Mouse (Mus musculus) Muller cell, postnatal 12 days (primary cell): ENCODE measurements around the gene Il1f5.
A peak's percentile ranks its signal among the peaks of the same experiment; 100 is the strongest.

Source experiments
- DNase-seq: peaks from one replicate; pipeline ENCODE4 v3.0.0-alpha.2; 2015; ENCODE audit errors: inconsistent ontology term

Il1f5 gene

GRCm38 (mm10) chr2:24276654-24277053, at the start of gene Il1f5:
Il1f5 (plus strand) TSS chr2:24276954.
- no peak for DNase-seq

- no peak for DNase-seq
Measured at GRCm38 (mm10) chr2:24227191-24227590, 49.6 kb upstream of the Il1f5 start.

GRCm38 (mm10) chr2:24267503-24267902, 9.3 kb upstream of the Il1f5 start:
- no peak for DNase-seq

DNA sequence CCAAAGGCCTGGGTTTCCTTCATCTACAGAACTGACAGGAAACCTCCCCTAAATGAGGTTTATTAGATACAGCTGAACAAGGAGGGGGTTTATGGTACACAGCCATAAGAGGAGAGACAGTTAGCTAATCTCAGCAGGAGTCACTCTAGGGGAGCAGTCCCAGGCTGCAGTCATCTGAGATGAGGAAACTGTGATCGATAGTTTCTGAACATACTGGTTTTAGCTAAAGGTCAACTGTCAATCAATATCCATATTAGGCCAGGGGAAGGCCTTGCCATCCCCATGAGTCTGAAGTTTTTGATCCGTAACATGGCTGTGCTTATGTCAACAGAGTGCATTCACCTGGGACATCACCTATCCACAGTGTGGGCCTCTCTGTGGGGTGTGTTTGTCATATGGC, 3.1 kb upstream of the Il1f5 start:
- no peak for DNase-seq

DNA sequence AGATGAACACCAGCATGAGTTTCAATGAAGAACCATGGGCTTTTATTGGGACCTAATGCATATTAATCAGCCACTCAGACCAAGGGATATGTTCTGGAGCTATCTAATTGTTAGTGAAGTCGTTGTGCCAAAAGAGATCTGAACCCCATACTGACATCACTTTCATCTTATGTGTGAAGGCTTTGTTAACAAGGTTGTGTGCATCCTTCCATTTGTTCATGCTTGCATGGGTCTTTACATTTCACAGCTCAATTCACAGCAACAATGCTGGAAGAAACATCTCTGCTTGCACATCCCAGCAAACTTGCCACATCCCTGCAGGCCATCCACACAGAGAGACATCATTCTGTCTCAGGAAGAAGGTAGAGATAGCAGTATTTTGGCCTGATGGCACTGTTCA, 1.6 kb upstream of the Il1f5 start:
- DNase-seq: no peak

DNA sequence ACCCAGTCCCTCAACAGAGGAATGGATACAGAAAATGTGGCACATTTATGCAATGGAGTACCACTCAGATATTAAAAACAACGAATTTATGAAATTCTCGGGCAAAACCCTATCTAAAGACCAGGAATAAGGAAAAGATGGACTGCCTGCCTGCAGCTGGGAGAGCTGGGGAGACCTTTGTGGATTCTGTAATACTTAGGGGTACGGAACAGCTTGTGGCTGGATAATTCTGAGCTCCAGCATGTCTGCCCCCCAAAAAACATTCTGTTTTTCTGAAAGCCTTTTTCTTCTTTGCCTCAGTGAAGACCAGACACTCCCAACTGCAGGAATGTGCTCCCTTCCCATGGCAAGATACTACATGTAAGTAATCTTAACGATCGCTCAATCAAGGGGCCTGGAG, 14.1 kb downstream of the Il1f5 start, which contains the start of gene Il1f10:
Il1f10 (plus strand) TSS at position 301 of the 400 bp plus-strand sequence.
- DNase-seq: no peak

- peak; percentile 62 for DNase-seq
Measured at GRCm38 (mm10) chr2:24294616-24295015, 17.9 kb downstream of the Il1f5 start.

GRCm38 (mm10) chr2:24296837-24297236, 20.1 kb downstream of the Il1f5 start:
- DNase-seq: peak; percentile 46

GRCm38 (mm10) chr2:24311302-24312001, 34.7 kb downstream of the Il1f5 start:
- DNase-seq: no peak

DNA sequence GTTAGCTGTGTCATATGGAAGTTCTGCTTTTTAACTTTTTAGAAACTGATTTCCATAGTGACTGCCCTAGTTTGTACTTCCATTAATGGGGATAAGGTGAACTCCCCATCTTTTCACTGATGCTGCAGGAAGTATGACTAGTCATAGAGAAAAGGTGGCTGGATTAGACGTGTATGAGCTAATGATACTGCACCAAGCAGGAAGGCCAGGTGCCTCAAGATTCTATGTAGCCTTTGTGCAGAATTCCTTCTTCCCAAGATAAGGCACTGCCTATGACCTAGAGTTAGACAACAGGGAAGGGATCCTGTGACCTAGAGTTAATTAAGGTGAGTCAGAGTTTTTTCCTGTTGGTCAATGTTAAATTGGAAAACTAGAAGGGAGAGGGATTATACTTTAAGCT, 40.2 kb downstream of the Il1f5 start:
- no peak for DNase-seq

DNA sequence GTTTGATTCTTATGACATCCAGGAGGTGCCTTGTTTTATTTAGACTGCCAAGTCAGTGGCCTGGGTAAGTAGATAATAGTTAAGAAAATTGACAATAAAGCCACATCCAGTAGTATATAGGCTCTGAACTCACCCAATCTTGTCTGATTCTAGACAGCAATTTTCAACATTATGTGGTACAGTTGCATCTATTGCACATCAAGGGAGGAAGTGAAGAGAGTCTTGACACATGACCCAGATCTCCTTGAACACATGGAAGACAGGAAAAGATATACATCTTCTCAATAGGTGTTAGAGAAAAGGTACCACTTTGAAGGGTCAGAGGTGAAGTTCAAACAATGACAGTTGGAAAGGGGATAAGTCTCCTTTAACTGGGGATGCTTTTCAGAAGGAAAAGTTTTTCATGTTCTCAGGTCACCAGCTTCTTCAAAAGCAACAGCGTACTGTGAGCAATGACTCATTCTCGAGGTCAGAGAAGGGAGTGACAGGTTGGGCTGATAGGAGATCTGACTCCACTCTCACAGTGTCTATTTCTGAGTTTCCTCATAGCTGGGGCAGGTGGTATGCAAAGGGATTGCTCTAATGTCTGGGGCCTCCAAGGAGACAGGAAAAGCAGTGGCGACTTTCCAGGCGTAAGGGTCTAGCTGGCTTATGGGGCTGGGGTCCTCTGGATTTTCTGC, 41.3 kb downstream of the Il1f5 start:
- no peak for DNase-seq
